Mouse (Mus musculus): ENCODE data around the gene Saxo1. TPM values are rescaled to one million over a fixed set of nuclear protein-coding genes. Genes with fewer than 3 reads are reported as not detected.

Saxo1 gene
- polyA plus RNA-seq, 1 experiment from 2014 or later, result 0.15 TPM

DNA sequence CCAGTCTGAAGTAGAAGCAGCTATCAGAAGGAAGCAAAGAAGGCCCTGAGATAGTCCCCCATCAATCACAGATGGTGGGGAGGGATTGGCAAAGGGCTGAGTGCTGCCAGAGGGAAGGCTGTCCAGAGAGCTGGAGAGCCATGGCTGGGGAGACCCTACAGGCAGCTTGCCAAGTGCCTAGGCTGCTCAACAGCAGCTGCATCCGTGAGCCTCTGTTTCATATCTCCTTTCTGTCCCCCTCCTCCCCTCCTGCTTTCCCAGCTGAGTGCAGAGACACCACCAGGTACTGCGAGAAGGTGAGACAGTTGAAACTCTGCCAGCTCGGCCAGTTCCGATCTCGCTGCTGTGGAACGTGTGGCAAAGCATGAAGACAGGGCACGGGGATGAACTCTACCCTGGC is 132.5 kb downstream of the Saxo1 start:
- Histone ChIP-seq H3K27ac (no peak overlapping the region), H3K27me3 (no peaks in the 10 kb centered on the region), H3K9ac (replicated peaks) (no peak overlapping the region), H3K9me3 (no peaks in the 10 kb centered on the region), H3K4me2 (no peak overlapping the region), H3K4me1 (replicated peaks) (peaks cover 25% of the 10 kb centered on the region), H3K4me3 (replicated peaks) (no peak overlapping the region), H3K36me3 (peaks cover 14% of the 10 kb centered on the region; the same call in 1 of the 2 replicates)
- ATAC-seq (ENCODE audit: insufficient number of reproducible peaks, insufficient read depth, low FRiP score, low TSS enrichment, low read depth), result no peak
- WGBS, result 77% methylated on average over 7 of the region's 7 CpGs

- ATAC-seq (ENCODE audit: insufficient number of reproducible peaks, insufficient read depth, low FRiP score, low TSS enrichment, low read depth), result no peak
- Histone ChIP-seq H3K9me3 (no peaks in the 10 kb centered on the region), H3K9ac (replicated peaks) (no peak overlapping the region), H3K4me2 (no peak overlapping the region), H3K4me3 (replicated peaks) (no peak overlapping the region), H3K27me3 (no peaks in the 10 kb centered on the region), H3K36me3 (peaks cover 22% of the 10 kb centered on the region; the same call in 1 of the 2 replicates), H3K4me1 (replicated peaks) (peaks cover 22% of the 10 kb centered on the region), H3K27ac (no peak overlapping the region)
- 75% methylated on average over 6 of the region's 6 CpGs for WGBS
Measured at GRCm38 (mm10) chr4:86422586-86422985, 135.5 kb downstream of the Saxo1 start.

DNA sequence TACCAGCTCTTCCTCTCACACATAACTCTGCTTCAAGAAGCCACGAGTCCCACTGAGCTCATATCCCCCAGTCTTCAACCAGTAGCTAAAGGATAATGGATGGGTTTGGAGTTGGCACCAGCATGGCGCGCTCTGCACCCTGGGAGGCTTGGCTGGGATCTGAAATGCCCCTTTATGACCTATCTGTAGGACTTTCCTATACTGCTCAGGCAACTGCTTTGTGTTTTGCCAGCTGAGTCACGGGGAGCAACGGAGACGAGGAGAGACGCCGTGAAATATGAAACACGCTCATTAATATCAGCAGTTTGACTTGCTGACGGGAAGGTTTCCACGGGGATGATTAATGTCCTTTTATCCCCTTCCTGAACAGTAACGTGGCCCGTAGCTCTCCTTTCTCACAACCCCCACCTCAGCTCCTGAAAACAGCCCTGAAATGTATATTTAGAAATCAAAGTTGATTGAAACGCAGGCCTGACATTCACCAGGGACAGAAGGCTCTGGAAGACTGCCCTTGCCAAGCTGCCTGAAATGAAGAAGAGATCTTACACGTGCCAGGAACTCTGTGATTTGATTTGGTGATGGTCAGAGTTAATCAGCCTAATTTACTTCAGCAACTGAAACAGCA is 141.6 kb downstream of the Saxo1 start:
- no peak overlapping the region; the same call in 1 of the 2 replicates for H3K9ac ChIP-seq (replicated peaks)
- 0 out of 2 replicates have a peak, but pooled peaks cover 8% of the 10 kb centered on the region for H3K36me3 ChIP-seq
- no peak overlapping the region for H3K4me2 ChIP-seq
- no peak for ATAC-seq (ENCODE audit: insufficient number of reproducible peaks, insufficient read depth, low FRiP score, low TSS enrichment, low read depth)
- H3K27me3 ChIP-seq, result no peaks in the 10 kb centered on the region
- no peak overlapping the region for H3K4me3 ChIP-seq (replicated peaks)
- H3K4me1 ChIP-seq (replicated peaks), result peaks cover 21% of the 10 kb centered on the region
- no peaks in the 10 kb centered on the region for H3K9me3 ChIP-seq
- no peak overlapping the region for H3K27ac ChIP-seq
- WGBS, result 42% methylated on average over 15 of the region's 15 CpGs

DNA sequence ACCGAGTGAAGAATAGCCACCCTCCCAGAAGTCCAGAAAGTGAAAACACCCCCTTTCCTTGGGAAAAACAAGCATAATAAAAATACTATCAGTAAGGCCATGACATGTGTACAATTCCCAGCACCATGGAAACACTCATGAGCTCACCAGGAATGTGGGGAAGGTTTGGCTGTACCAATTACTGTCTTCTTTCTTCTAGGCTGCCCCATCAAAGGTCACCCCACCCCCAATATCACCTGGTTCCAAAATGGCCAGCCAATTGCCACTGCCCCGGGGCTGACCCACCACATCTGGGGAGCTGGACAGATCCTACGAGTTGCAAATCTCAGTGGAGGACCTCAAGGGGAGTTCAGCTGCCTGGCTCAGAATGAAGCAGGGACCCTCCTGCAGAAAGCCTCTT is 144.7 kb downstream of the Saxo1 start:
- ATAC-seq (ENCODE audit: insufficient number of reproducible peaks, insufficient read depth, low FRiP score, low TSS enrichment, low read depth), result no peak
- WGBS, result 52% methylated on average over 3 of the region's 3 CpGs

DNA sequence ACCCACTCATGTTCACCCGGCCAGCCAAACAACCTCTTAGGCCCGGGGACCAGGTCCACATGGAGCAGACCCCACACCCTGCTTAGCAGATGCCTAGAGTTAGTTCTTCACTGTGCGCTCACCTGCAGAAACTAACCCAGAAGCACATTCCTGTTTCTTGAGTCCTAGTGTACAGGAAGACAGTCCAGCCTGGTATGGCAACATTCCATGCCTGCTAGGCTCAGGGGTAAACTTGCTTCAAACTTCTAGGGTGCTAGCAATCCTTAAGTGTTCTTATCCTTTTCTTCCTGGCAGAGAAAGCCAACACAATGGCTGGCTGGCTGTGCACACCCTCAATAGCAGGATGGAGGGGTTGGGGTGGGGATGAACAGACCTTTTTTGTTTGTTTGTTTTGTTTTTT is 147.2 kb downstream of the Saxo1 start:
- Histone ChIP-seq H3K9me3 (no peaks in the 10 kb centered on the region), H3K27ac (no peak overlapping the region), H3K4me2 (no peak overlapping the region), H3K9ac (replicated peaks) (no peak overlapping the region), H3K36me3 (0 out of 2 replicates have a peak, but pooled peaks cover 4% of the 10 kb centered on the region), H3K27me3 (no peaks in the 10 kb centered on the region), H3K4me1 (replicated peaks) (peaks cover 36% of the 10 kb centered on the region), H3K4me3 (replicated peaks) (no peak overlapping the region)
- ATAC-seq (ENCODE audit: insufficient number of reproducible peaks, insufficient read depth, low FRiP score, low TSS enrichment, low read depth), result no peak
- 87% methylated on average over 3 of the region's 3 CpGs for WGBS

More for the DNA sequence above, 144.7 kb downstream of the Saxo1 start:
- Histone ChIP-seq H3K27me3 (no peaks in the 10 kb centered on the region), H3K27ac (no peak overlapping the region), H3K4me3 (replicated peaks) (no peak overlapping the region), H3K36me3 (0 out of 2 replicates have a peak, but pooled peaks cover 5% of the 10 kb centered on the region), H3K9me3 (no peaks in the 10 kb centered on the region), H3K4me2 (no peak overlapping the region), H3K9ac (replicated peaks) (no peak overlapping the region), H3K4me1 (replicated peaks) (peaks cover 23% of the 10 kb centered on the region)

DNA sequence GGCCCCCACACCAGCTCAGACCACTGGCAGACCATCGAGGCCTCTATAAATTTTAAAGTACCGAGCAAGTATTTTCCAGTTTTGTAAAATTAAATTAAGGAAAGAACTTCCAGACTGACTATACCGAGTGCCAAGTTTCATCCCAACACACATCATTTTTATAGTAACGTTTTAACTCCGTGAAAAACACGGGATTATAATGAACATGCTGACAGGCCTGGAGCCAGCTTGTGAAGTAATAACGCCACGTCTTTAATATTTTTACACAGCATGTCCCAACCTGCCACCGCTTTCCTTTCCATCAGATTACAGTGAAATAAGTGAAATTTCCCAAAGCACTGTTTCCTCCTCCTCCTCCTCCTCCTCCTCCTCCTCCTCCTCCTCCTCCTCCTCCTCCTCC is 149.7 kb downstream of the Saxo1 start:
- Histone ChIP-seq H3K4me1 (replicated peaks) (peaks cover 30% of the 10 kb centered on the region), H3K9me3 (no peaks in the 10 kb centered on the region), H3K9ac (replicated peaks) (no peak overlapping the region), H3K27me3 (no peaks in the 10 kb centered on the region), H3K36me3 (0 out of 2 replicates have a peak, but pooled peaks cover 4% of the 10 kb centered on the region), H3K4me3 (replicated peaks) (no peak overlapping the region), H3K4me2 (no peak overlapping the region), H3K27ac (peak overlapping the region; percentile 26; the same call in 1 of the 2 replicates)
- ATAC-seq (ENCODE audit: insufficient number of reproducible peaks, insufficient read depth, low FRiP score, low TSS enrichment, low read depth), result no peak; the same call in 1 of the 2 replicates
- 61% methylated on average over 9 of the region's 9 CpGs for WGBS

GRCm38 (mm10) chr4:86407200-86407527 is 151.0 kb downstream of the Saxo1 start:
- peak overlapping the region; percentile 76 for H3K27ac ChIP-seq
- 44% methylated on average over 3 of the region's 3 CpGs for WGBS
- H3K36me3 ChIP-seq, result 0 out of 2 replicates have a peak, but pooled peaks cover 4% of the 10 kb centered on the region
- no peak overlapping the region for H3K9ac ChIP-seq (replicated peaks)
- H3K9me3 ChIP-seq, result no peaks in the 10 kb centered on the region
- H3K27me3 ChIP-seq, result no peaks in the 10 kb centered on the region
- no peak; the same call in 1 of the 2 replicates for ATAC-seq (ENCODE audit: insufficient number of reproducible peaks, insufficient read depth, low FRiP score, low TSS enrichment, low read depth)
- no peak overlapping the region for H3K4me2 ChIP-seq
- H3K4me3 ChIP-seq (replicated peaks), result no peak overlapping the region
- peaks cover 28% of the 10 kb centered on the region for H3K4me1 ChIP-seq (replicated peaks)

DNA sequence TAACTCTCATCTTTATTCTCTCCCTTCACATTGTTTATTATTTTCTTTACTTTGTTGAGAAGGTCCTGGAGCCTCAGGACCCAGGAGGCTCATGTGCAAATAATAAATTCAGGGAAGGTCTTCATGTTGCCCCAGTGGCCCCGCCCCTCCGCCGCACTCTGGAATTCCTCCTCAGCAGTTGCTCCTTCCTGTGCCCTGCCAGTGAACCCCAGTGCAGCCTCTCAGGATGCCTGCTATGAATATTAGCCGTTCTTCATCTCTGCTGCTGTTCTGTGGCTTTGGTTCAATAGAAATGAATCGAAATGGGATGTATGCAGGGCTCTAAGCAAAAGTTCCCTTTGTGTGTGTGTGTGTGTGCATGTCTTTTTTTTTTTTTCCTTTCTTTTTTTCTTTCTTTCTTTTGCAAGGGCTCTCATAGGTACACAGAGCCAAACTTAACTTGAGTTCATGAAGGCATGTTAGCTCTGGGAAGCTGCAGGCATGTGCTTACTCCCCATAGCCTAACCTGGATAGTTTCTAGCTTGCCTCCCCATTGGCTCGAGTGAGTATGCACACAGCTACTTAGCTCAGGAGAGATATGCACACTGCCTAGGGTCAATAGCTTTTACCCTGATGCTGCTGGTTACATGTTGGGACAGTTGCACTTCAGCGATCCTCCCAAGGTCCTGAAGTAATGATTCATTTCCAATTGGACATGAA is 151.5 kb downstream of the Saxo1 start:
- ATAC-seq (ENCODE audit: insufficient number of reproducible peaks, insufficient read depth, low FRiP score, low TSS enrichment, low read depth), result peak; percentile 35; the same call in 1 of the 2 replicates

DNA sequence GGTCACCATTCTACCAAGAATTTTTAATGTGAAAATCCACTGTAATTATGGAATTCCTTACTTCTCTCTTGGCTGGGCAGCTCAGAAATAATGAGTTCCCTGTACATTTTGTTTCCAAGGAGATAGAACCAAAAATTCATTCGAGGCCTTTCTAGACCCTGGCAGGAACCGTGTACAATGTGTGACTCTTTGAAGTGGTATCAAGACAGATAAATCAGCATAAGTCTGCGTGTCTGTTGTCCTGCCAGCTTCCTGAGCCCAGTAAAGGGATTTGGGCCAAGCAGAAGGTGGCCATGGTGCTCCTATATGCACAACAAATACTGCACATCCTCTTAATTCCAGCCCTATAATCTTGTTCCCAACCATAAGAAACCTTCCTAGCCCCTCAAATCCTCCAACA is 157.0 kb downstream of the Saxo1 start:
- Histone ChIP-seq H3K4me3 (replicated peaks) (no peak overlapping the region), H3K36me3 (no peaks in the 10 kb centered on the region), H3K9ac (replicated peaks) (no peak overlapping the region), H3K4me2 (no peak overlapping the region), H3K4me1 (replicated peaks) (peaks cover 17% of the 10 kb centered on the region), H3K27ac (no peak overlapping the region), H3K9me3 (no peaks in the 10 kb centered on the region), H3K27me3 (no peaks in the 10 kb centered on the region)
- 59% methylated on average over 3 of the region's 3 CpGs for WGBS
- ATAC-seq (ENCODE audit: insufficient number of reproducible peaks, insufficient read depth, low FRiP score, low TSS enrichment, low read depth), result no peak

More for the DNA sequence above, 151.5 kb downstream of the Saxo1 start:
- Histone ChIP-seq H3K36me3 (0 out of 2 replicates have a peak, but pooled peaks cover 4% of the 10 kb centered on the region), H3K4me3 (replicated peaks) (no peak overlapping the region), H3K9ac (replicated peaks) (no peak overlapping the region), H3K4me2 (no peak overlapping the region), H3K27me3 (no peaks in the 10 kb centered on the region), H3K27ac (peak overlapping the region; percentile 76), H3K4me1 (replicated peaks) (peaks cover 28% of the 10 kb centered on the region), H3K9me3 (no peaks in the 10 kb centered on the region)
- 44% methylated on average over 7 of the region's 7 CpGs for WGBS

DNA sequence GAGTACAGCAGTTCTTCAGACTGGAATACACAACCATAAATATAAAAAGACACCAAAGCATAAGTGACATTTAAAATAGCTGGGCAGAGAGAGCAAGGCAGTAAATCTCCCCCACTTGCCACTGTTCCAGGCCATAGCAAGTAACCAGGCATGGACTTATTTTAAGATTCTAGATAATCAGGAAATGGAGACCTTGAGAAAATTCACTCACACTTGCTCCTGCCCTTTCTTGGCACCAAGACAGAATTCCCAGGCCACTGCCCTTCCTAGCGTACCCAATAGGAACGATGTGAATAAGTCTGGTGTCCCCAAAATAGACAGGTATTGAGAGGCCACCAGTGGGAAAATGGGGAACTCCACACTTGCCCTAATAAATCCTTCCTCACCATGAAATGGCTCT is 160.7 kb downstream of the Saxo1 start:
- Histone ChIP-seq H3K9ac (replicated peaks) (no peak overlapping the region), H3K27me3 (no peaks in the 10 kb centered on the region), H3K9me3 (no peaks in the 10 kb centered on the region), H3K36me3 (no peaks in the 10 kb centered on the region), H3K4me2 (no peak overlapping the region), H3K4me3 (replicated peaks) (no peak overlapping the region), H3K27ac (no peak overlapping the region), H3K4me1 (replicated peaks) (peaks cover 42% of the 10 kb centered on the region)
- ATAC-seq (ENCODE audit: insufficient number of reproducible peaks, insufficient read depth, low FRiP score, low TSS enrichment, low read depth), result no peak
- WGBS, result 63% methylated on average over 2 of the region's 2 CpGs

- 80% methylated on average over 7 of the region's 7 CpGs for WGBS
- ATAC-seq (ENCODE audit: insufficient number of reproducible peaks, insufficient read depth, low FRiP score, low TSS enrichment, low read depth), result no peak
- H3K9me3 ChIP-seq, result no peaks in the 10 kb centered on the region
- H3K27me3 ChIP-seq, result no peaks in the 10 kb centered on the region
- H3K4me3 ChIP-seq (replicated peaks), result no peak overlapping the region
- no peak overlapping the region for H3K4me2 ChIP-seq
- H3K27ac ChIP-seq, result no peak overlapping the region
- H3K36me3 ChIP-seq, result no peaks in the 10 kb centered on the region
- no peak overlapping the region for H3K9ac ChIP-seq (replicated peaks)
- H3K4me1 ChIP-seq (replicated peaks), result peaks cover 42% of the 10 kb centered on the region
Measured at GRCm38 (mm10) chr4:86396672-86397288, 161.3 kb downstream of the Saxo1 start.

All from limb, embryonic 12.5 days (tissue).